Mouse (Mus musculus) CD4-positive naive resting alpha-beta T cell, adult 57 days (primary cell): Measurements from ENCODE around the gene Pgpep1. TPM values are rescaled to one million over a fixed set of nuclear protein-coding genes. Genes with fewer than 3 reads are reported as not detected.

Source experiments
- total RNA-seq: library from RNA; stranded (reverse); gene quantifications from one replicate; pipeline ENCODE4 v1.2.4, GENCODE M21; 2023

Gene Pgpep1
- 2.0 TPM for total RNA-seq

DNA sequence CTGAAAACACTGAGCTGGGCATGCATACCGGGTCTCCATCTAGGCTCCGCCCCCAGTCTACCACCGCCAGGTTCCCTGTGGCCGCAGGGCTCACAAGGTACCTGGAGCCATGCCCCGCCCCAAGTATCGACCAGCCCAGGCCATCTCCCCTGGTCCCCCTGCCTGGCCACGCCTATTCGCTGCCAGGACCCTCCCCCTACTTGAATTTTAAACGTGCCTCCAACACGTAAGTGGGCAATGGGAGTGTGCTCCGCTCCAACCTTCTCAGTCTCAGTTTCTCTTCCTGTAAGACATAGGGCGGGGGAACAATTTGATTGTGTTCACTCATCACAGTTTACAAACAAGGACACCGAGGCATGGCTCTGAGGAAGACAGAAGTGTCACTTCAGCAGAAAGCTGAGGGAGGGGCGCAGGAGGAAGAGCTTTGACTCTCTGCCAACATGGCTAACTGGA, at the start of gene Pgpep1:
Pgpep1 (minus strand) TSS at position 116 of the 453 bp plus-strand sequence.

DNA sequence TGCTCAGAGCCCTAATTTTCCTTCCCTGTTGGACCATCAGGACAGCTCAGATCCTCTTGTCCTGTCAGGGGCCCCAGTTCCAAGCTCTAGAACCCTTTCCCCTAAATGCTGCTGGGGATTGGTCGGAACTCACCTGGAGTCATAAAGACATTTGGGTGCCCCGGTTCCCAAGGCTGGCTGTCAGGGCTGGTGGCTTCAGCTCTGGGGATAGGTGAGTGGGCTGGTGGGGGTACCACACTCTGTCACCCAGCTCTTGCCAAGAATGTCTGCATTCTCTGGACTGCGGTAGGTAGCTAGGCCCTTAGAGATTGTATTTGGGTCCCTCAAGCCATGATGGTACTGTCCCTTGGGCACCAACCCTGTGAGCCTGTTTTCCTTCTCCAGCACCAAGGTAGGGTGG, 43.1 kb upstream of the Pgpep1 start, which contains the start of gene Iqcn:
Iqcn (plus strand) TSS at position 171 of the 400 bp plus-strand sequence.

DNA sequence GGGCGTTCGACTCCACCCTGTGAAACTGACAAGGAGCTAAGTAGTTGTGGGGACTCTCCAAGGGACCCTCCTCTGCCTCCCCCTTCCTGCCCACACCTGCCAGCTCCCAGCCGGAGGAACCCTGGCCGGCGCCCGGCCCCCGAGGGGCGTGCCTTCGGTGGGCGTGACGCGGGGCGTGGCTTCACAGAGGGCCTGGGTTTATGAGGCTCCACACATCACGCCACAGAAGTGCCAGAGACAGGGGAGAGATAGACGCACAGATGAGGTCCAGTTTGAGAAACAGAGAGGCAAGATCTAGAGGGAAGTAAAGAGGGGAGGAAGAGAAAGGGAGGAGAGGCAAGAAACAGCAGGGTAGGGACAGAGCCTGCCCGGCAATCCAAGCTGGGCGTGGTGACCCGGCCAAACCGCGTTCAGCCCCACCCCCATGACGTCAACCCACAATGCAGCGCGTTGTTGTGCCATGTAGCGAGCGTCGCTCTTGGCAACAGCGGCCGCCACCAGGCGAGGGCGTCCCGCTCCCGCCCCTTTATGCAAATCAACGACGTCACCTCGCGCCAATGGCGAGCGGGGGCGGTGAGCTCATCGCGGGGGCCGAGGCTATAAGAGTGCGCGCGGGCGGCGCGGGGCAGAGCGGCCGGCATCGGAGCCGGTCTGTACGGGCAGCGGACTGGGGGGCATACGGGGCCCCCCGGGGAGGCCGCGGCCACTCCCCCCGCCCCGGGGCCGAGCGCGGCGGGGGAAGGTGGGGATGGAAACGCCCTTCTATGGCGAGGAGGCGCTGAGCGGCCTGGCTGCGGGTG, 38.3 kb upstream of the Pgpep1 start, which contains the start of gene Jund:
Jund (plus strand) TSS at position 640 of the 800 bp plus-strand sequence.

DNA sequence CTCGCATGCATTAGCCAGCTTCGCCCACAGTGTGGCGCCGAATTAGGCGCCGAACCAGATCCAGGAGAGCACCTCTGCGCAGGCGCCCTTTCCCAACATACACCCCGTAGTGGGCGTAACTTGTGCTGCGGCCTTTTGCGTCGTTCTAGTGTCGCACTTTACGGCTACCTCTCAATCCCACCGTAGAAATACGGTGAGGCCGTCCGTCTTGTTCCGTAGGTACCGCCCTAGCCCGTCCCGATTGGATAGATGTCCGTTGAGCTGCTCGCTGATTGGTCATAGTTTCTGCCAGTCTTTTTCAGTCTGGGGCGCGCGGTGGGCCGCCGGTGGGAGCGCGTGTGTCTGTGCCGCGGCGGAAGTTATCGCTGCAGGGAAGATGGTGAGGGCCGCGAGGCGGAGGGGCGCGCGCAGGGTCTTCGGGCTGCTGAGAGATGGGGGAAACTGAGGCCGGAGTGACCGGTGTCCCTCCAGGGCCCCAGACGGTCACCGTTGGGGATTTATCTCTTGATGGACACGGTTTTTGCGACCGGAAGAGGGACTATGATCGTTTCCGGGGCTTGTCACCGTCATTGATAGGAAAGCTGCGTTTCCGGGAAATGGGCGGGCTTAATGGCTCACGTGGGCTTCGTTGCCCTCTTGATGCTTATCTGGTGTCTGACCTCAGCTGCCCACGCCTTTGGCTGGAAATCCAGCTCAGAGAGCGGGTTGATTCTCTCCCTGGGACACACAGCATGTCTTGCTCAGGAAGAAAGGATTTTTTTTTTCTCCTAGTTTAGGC, 13.1 kb upstream of the Pgpep1 start, which contains the start of gene Lsm4:
Lsm4 (plus strand) TSS at position 170 of the 778 bp plus-strand sequence.

DNA sequence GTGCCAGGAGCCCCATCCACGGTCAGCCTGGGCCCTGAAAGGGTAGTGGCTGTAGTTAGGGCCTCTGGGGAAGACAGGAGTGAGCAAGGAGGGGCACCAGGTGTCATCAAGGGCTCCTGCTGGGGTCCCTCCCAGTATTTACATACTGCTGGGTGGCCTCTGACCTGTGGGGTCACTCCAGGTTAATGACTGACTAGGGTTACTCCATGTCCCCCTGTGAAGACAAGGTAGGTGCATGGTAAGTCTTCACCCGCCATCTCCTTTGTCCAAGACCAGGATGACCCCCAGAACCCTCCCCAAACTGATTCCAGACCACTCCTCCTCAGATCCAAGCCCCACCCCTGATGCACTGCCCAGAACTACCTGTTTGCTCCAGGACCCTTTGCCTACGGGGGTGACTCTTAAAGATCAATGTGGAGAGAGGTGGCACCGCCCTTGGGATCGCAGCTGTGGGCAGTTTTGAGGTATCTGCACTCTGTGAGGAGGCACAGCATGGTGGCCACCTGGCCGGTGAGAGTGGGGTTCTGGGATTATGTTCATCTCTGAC, 27.8 kb downstream of the Pgpep1 start, which contains the start of gene Gdf15:
Gdf15 (minus strand) TSS at position 111 of the 547 bp plus-strand sequence.

DNA sequence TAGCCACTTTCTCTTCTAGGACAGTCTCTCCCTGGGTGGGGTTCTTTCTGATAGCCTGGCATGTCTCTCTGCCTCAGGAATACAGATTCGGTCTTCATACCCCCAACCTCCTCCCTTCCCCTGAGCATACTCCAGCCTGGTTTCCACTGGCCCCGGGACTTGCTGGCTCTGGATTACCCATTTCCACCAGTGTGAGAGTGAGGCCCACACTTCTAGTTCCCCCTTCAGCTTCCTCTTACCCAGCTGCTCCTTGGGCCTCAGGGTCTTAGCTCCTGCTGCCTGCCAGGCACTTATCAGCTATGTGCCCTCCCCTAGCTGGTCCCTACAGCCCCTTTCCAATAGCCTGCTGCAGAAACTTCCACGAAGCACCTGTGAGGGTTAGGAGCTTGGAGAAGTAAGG, 44.3 kb downstream of the Pgpep1 start, which contains the start of gene Lrrc25:
Lrrc25 (plus strand) TSS at position 262 of the 400 bp plus-strand sequence.

DNA sequence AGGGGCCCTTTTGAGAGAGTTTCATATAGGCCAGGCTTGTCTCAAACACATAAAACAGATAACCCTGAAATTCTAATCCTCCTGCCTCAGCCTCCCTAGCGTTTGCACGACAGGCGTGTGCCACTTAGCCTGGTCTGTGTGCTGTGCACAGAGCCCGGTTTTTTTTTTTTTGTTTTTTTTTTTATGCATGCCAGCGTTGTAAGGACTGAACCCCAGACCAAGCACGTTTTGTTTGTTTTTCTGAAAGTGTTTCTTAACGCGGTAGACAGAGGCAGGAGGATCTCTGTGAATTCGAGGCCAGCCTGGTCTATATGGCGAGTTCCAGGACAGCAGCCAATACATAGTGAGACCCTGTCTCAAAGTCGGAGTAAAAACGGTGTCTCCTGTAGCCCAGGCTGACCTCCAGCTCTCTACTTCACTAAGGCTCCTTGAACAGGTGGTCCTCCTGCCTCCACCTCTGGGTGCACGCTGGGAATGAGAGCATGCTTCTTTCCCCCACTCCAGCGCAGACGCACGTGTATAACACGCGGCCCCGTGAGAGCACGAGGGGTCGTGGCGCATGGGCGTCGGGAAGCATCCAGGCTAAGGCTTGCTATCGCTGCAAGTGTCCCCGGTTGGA, 51.3 kb downstream of the Pgpep1 start, which contains the start of gene Ssbp4:
Ssbp4 (minus strand) TSS at position 124 of the 619 bp plus-strand sequence.

Other genes with a start within 250 kb of the Pgpep1 start
- gene Crtc1, start 220.8 kb downstream of the Pgpep1 start, total RNA-seq: 28.3 TPM
- 8.8 TPM for gene Klhl26, start 183.4 kb downstream of the Pgpep1 start, total RNA-seq
- gene Tmem59l, start 173.0 kb downstream of the Pgpep1 start, total RNA-seq: not detected
- not detected for gene Crlf1, start 167.2 kb downstream of the Pgpep1 start, total RNA-seq
- 58.5 TPM for gene Rex1bd, start 153.6 kb downstream of the Pgpep1 start, total RNA-seq
- gene Uba52, start 149.6 kb downstream of the Pgpep1 start, total RNA-seq: 3,579 TPM
- 280 TPM for gene Fkbp8, start 132.7 kb downstream of the Pgpep1 start, total RNA-seq
- gene Kxd1, start 132.4 kb downstream of the Pgpep1 start, total RNA-seq: 55.7 TPM
- 33.6 TPM for gene Ell, start 120.9 kb downstream of the Pgpep1 start, total RNA-seq
- 86.9 TPM for gene Isyna1, start 66.0 kb downstream of the Pgpep1 start, total RNA-seq
- 116 TPM for gene Ssbp4, start 51.5 kb downstream of the Pgpep1 start, total RNA-seq
- 1.2 TPM for gene Lrrc25, start 44.2 kb downstream of the Pgpep1 start, total RNA-seq
- not detected for gene Gdf15, start 27.9 kb downstream of the Pgpep1 start, total RNA-seq
- gene Lsm4, start 12.9 kb upstream of the Pgpep1 start, total RNA-seq: 109 TPM
- 1,593 TPM for gene Jund, start 38.6 kb upstream of the Pgpep1 start, total RNA-seq
- gene Iqcn, start 43.1 kb upstream of the Pgpep1 start, total RNA-seq: 9.8 TPM
- not detected for gene Gm3336, start 58.2 kb upstream of the Pgpep1 start, total RNA-seq
- 0.30 TPM for gene Pde4c, start 63.3 kb upstream of the Pgpep1 start, total RNA-seq
- gene Rab3a, start 94.3 kb upstream of the Pgpep1 start, total RNA-seq: 7.0 TPM
- 19.3 TPM for gene Mpv17l2, start 100.6 kb upstream of the Pgpep1 start, total RNA-seq
- 18.3 TPM for gene Pik3r2, start 116.3 kb upstream of the Pgpep1 start, total RNA-seq
- 171 TPM for gene Mast3, start 144.7 kb upstream of the Pgpep1 start, total RNA-seq
- 2.2 TPM for gene Il12rb1, start 148.1 kb upstream of the Pgpep1 start, total RNA-seq
- 38.4 TPM for gene Arrdc2, start 179.3 kb upstream of the Pgpep1 start, total RNA-seq
- gene Kcnn1, start 202.9 kb upstream of the Pgpep1 start, total RNA-seq: not detected
- gene Ccdc124, start 213.5 kb upstream of the Pgpep1 start, total RNA-seq: 44.1 TPM
- gene Slc5a5, start 232.4 kb upstream of the Pgpep1 start, total RNA-seq: 0.18 TPM
- 4,793 TPM for gene Rpl18a, start 237.0 kb upstream of the Pgpep1 start, total RNA-seq
- 53.1 TPM for gene Map1s, start 245.5 kb upstream of the Pgpep1 start, total RNA-seq